Mouse (Mus musculus) gastrocnemius, postnatal 14 days (tissue): ENCODE results near the gene Lclat1. TPM values are rescaled to one million over a fixed set of nuclear protein-coding genes. Genes with fewer than 3 reads are reported as not detected.

Experiments used
- DNase-seq: peaks from one replicate; pipeline ENCODE4 v3.0.0; 2021; ENCODE audit warnings: mixed read lengths
- intact Hi-C: fragments of 180-260 bp; cut with DNase I; formaldehyde crosslinking; loops from one replicate; pipeline ENCODE4 v1.15.1; 2025; ENCODE audit warnings: low total_unique reads
- total RNA-seq, 2 experiments: library from RNA; stranded (reverse); gene quantifications; 2 replicates each; pipeline ENCODE4 v1.2.3; 2021

The Lclat1 gene
- total RNA-seq, 2 experiments from 2014 or later = 10.8 to 11.7 TPM

DNA sequence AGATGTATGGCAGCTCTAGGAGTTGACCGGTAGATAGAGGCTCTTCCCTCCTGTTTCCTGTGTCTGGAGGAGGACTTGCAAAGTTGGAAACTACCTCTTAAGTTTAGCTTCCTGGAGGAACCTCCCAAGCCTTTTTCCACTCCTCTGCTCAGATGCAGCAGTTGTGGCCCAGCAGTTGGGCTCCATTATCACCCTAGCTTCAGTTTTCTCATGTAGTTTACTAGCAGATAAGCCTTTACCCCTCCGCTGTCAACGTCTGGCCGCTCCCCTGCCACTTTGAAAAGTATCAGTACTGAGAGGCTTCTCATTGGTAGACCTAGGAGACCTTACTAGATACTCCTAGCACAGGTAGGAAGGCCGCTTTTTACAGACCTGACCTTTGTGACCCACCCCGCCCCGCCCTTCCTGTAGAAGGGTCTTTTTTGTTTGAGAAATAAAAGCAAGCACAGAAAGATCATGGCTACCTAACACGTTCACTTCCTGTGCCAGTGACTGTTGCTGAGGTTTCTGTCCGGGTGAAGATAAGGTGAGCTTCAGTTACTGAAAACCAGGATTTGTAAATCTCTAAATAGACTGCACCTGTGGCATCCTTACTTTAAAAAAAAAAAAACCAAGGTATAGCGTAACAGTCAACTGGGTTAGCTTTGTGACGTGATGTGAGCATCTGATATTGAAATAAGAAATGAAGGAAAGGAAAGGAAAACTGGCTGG, 121.8 kb downstream of the Lclat1 start:
- intact Hi-C loops = no loop called here
- DNase-seq = no peak

DNA sequence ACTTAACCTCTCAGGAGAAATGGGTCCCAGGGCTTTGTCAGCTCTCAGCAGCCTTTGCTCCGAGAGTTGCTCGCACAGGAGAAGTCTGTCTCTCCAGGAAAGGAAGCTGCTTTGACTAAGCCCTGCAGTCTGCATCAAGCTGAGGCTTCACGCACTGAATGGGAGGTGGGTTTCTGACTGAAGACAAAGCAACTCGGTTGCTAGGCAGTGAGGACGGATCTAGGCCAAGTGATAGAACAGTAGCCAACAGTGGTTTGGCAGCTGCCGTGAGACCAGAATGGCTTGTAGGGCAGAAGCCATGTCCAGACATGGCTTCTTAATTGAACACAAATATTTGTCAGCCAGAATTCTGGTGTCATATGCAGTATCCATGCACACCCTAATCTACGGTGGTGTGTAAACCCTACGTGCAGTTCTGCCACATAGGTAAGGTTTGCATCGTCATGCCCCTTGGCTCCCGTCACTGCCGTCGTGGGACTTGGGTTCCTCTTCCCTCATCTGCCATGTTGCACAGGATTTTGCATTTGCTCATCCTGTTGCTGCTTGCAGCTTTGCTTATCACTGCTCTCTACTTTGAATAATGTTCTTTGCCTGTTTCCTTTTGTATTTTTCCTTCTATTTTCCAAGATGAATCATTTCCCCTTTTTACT, 122.7 kb downstream of the Lclat1 start:
- no peak for DNase-seq
- intact Hi-C loops = no loop called here

DNA sequence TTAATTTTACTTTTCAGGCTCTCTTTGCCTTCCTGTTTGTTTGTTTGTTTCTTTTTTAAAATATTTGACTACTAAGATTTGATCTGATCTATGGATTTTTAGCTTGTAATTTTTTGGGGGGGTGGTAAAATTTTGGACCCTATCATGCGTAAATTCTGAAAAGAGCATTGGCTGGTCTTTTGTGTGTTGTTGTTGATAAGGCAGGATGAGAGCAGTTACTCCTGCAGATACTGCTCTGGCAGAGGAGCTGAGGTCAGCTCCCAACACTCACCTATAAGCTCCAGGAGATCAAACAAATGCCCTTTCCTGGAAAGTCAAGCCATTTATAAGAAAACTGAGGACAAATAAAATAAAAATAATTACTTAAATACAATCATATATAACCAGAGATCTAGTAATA, 123.6 kb downstream of the Lclat1 start:
- intact Hi-C loops = no loop called here
- DNase-seq = no peak

DNA sequence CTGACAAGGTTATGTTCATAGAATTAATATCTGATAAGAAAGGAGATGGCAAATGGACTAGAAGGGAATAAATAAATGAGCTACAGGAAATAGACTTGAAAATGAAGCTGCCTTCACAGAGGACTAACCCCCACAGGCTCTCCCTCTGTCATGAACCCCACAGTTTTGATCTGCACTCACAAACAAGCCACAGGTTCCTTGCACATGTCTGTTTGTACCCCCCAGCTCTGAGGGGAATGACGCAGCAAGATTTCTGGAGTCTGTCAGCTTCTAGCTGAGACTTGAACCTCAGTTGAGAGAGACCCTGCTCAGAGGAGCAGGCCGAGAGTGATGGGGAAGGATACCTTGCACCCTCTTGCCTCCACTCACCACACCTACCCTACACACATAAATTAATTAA, 124.8 kb downstream of the Lclat1 start:
- DNase-seq = no peak
- intact Hi-C loops = no loop called here

DNA sequence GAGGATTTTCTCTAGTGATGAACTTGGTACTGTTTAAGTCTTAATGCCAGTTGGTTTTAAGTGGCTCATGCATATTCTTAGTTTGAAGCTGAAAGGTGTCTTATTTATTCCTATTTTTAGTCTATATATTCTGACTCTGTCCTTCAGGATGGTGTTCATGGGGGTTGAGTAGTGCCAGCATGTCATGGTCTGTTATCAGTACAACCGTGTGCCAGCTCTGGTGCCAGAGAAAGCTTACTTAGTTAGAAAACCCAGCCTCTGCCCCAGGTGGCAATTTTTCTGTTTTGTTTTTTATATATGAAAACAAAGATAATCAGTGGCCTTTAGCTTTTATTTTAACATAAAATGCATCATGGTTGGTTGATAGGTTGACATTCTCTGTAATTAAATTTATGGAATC, 126.2 kb downstream of the Lclat1 start:
- intact Hi-C loops = no loop called here
- DNase-seq = no peak

DNA sequence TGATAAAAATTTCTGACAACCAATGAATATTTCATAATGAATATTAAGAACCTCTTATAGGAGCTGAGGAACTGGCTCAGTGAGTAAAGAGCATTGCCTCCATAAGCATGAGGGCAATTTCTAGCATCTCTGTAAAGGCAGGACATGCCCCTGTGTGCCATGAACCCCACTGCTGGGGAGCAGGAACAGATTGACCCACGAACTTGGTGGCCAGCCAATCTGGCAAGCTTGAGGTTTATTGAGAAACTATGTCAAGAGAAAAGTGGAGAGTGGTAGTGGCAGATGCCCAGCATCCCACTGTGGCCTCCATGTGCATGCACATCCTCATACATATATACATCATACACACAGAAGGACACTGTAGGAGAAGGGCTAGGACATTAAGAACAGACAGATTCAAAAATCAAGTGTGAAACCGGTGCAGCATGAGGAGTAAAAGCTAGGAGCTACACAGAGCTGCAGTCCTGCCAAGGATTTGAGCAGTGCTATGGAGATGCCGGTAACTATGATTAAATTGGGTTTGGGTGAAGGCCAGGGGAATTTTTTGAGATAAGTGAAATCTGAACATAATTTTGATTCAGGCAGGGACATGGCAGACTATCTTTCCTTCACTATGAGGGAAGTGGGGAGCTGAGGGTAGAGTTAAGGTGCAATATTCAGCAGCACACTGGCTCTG, 129.5 kb downstream of the Lclat1 start:
- intact Hi-C loops = no loop called here
- no peak for DNase-seq

DNA sequence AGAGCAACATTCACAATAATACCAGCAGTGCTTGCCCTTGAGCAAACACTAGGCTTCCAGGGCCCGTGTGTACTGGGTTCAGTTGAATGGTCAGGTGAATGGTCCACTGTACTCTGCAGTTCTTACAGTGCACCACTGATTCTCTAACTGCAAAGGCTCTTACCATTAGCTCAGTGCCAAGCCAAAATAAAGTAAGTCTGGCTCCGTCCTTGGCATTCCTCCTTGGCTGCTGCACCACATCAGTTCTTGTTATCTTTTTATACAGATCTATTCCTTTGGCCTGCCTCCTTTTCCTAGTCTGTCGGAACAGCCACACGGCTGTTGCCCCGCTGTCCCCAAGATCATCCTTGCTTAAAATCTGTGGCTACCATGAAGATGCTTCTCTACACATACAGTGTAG, 130.7 kb downstream of the Lclat1 start:
- no peak for DNase-seq
- intact Hi-C loops = no loop called here

DNA sequence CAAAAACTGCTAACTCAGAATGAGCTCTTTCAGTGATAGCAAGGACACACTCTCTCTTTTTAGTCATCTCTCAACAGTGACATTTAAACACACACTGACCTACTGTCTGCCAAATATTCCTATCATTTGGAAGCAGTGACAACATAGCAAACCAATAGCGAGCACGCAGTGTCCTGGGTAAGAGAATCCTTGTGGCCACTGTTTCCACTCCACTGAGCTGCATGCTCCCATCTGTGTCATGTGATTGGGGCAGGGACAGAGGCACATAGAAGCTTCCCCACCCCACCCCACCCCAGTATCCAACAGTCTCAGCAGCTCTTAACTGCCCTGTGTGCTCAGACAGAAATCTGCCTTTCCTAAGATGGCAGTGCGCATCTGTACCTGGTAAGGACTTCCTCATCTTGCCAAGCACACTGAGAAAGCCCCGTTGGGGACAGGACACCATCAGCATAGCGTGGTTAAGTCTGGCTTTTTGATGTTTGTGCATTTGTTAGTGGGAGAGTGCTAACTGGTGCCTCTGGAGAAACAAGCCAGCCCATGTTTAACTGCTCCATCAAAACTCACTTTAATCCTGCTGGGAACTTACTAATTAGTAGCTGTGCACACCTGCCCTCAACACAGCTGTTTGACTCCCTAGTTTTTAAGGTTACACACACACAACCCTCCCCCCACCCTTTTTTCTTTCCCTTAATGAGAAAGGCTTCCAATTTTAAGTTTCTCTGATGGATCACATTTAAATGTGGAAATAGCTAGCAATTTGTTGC, 133.5 kb downstream of the Lclat1 start:
- intact Hi-C loops = no loop called here
- no peak for DNase-seq

DNA sequence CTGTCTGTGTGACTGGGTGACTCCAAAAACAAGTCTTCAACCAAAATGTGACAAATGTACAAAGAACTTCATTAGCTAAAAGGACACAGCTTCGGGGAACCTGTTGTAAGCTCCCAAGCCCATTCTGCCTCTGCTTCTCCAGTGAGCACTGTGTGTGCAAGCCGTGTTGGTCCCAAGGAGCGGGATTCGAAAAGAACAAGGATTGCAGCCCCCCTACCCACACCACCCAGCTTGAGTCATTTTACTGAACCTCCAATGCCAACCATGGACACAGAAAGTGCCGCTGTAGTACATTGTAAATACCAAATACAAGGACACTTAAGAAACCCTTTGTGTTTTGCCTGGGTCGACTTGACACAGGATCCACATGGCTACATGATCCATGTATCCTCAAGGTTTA, 135.9 kb downstream of the Lclat1 start:
- DNase-seq = no peak
- intact Hi-C loops = no loop called here

DNA sequence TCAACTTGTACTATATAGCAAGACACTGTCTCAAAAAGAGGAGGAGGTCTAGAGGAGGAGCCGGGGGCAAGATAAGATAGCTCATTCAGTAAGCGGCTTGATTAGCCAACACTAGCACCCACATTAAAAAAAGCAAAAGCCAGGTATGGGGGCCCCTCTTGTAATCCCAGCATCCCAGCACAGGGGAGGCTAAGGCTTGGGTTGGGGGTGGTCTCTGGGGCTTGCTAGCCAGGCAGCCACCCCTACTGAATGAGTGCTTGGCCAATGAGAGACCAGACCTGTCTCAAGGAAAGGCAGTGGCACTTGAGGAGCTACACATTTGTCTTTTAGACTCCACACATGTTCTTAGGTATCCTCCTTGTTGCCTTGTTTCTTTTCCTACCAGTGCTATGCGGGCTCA, 136.8 kb downstream of the Lclat1 start:
- intact Hi-C loops = no loop called here
- no peak for DNase-seq

DNA sequence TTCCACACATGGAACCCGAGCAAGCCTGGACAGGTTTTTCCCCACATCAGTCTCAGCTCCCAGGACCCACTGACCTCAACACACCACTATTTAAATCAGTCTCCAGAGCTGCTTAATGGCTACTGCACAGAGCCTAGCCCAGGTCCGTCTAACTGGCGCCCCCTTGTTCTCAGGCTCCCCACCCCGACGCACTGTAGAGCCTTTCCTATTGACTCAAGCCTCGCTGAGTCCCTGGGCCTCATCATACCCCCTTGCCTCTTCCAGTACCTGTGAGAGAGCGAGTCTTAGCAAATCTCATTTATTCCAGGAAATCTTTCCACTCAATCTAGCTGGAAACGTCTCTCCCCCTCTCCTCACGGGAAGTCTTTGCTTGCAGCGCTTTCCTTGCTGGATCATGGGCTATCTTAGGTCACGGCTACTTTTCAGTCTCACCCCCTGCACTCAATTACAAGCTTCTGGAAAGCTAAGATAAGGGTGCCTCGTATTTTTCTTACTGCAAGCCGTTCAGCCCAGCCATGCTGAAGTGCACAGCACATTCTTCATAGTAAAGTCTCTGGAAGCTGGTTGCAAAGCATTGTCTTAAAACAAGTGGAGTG, 137.4 kb downstream of the Lclat1 start:
- no peak for DNase-seq
- intact Hi-C loops = no loop called here

DNA sequence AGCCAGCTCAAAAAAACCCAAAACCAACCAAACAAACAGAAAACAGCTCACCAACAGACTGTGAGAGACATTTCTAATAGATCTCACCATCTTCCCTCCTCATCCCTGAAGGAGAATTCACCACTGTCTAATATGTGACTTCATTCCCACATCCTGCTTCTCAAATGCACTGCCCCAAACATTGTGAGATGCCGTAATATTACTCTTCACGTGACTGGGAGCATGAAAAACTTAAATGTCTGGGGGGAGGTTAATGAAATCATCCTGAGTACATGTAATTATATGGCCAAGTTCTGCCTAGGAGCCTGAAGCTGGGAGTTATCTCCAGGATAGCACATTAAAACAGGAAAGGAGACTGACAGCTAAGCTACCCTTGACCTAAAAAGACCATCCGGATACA, 138.3 kb downstream of the Lclat1 start:
- no peak for DNase-seq
- intact Hi-C loops = no loop called here

DNA sequence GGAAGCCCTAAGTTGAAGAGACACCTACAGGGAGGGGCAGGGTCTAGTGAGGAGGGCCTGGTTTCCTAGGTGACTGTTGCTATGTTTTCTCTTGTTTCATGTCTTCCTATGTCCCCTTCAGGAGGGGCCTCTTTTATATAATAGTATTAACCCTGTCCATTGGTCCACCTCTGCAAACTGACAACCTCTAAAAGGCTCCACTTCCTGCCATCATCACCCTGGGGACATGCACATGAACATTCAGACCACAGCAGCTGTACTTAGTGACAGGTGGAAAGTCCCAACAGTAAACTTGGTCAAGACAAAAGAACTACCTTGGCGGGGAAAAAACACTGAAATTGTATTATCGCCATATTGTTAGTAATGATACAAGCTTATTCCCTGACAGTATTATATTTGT, 139.1 kb downstream of the Lclat1 start:
- no peak for DNase-seq
- intact Hi-C loops = no loop called here

DNA sequence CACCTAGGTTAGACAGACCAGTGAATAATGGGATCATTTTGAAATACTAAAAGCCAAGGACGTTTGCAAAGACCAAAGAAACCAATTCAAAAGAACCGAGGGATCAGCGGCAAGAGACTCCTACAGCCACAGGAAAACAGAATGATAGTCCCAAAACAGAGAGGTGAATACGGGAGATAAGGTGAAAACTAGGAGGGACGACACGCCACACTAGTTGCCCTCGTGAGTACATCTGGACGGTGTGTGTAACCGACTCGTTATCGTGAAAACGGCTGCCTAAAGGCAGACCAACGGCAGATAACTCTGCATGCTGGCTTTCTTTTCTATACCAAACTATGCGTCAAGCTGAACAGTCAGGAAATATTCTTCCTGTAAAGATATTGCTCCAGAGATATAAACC, 140.0 kb downstream of the Lclat1 start:
- no peak for DNase-seq
- intact Hi-C loops = no loop called here

DNA sequence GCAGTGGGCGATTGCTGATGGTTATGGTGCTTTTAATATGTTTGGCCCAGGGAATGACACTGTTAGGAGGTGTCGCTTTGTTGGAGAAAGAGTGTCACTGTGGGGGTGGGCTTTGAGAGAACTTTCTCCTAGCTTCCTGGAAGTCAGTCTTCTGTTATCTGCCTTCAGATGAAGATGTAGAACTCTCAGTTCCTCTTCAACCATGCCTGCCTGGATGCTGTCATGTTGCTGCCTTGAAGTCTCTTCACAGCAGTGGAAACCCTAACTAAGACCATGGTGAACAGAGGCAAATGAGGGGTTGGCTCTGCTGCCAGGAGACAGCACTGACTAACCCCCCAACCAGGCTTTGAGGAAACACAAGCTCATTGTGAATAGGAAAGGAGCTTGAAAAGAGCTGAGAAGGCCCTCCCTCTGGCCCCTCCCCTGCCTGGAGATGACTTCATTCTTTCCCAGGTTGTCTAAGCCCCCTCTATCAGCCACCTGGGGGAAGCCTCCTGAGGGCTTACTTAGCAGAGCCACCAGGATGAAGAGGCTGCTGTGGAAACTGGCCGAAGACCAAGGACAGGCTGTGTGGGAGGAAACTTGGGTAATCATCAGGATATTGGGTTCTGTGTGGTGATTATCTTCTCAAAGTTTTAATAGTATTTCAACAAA, 142.8 kb downstream of the Lclat1 start:
- no peak for DNase-seq
- intact Hi-C loops = no loop called here

DNA sequence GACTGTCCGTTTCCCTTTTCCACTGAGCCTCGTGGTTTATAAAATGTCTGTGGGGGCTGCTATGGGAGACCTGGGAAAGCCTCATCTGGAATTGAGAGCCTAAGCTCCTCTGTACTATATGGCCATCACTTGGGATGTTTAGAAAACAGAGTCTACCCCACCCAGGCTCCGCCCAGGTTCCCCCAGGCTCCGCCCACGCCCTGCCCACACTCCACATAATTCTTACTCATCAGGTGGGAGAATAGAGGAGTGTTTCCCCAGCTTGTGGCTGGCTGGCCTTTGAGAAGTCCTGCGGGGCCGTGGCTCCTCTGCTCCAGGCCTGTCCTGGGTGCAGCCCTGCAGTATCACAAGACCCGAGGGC, 143.3 kb downstream of the Lclat1 start:
- DNase-seq = no peak
- intact Hi-C loops = no loop called here

DNA sequence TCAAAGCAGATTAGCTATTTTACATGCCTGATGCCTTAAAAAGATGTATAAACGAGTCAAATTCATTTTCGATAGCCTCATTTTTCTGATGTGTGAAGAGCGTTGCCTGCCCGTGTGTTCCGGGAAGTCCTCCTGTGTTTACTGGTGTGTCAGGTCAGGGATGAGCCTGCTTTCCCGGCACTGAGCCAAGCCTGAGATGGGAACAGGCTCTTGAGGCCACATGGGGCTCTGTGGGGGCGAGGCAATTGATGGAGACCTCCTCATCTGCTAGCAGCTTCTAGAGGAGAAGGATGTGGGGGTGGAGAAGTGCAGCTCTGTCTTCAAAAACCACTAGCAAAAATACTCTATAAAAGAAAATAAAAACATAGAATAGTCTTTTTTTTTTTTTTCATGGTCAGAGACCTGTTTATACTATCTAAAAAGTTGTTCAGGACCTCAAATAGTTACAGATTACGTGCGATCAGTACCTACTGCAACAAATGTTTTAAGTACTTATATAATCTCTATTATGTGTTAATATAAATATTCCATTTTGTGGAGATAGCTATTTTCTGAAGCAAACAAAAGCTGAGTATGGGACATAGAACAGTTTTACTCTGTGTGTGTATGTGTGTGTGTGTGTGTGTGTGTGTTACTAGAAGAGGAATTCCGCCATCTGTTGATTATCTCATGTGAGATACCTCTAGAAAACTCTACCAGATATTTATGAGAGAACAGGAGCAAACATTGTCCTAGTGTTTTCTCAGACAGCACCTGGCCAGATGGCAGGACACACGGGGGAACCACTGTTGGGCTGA, 144.2 kb downstream of the Lclat1 start:
- no peak for DNase-seq

DNA sequence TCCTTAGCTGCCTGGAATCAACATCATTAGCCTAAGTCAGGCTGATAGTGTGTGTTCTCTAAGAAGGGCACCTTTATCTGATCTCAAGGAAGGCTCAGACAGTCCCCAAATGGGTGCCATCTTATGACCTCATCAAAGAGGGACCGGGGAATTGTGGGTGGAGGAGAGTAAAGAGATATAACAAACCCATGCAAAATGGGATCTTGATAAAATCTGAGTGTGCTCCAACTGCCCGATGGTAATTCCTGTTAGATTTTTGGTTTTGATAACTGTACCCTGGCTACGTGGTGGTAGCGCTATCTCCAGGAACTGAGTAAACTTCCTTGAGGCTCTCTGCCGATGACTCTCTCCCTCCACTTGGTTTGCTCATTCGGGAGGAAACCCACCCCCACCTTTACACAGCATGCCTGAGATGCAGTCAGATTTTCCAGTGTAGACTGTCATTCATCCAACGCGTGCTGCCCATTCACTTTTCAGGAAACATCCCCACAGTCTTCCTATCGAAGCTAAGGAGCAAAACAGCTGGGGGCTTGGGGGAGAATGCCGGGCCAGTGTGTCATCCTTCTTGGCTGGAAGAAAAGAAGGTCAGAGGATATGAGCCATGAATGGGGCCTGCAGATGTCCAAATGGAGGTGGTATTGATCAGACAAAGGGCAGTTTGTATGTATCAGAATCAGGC, 145.6 kb downstream of the Lclat1 start:
- DNase-seq = no peak
- intact Hi-C loops = no loop called here

More for the DNA sequence above, 144.2 kb downstream of the Lclat1 start:
- intact Hi-C loops = no loop called here
